Mouse (Mus musculus): ENCODE results near the gene Camk2g.

- TF ChIP-seq POLR2A (IDR thresholded peaks at IDR 0.05; ENCODE audit: insufficient read depth, low read length) (no peak), CTCF (IDR thresholded peaks at IDR 0.05; ENCODE audit: low read depth, low read length) (no peak), EP300 (IDR thresholded peaks at IDR 0.05; ENCODE audit: insufficient read depth, low read depth, low read length) (no peak)
Observed at GRCm38 (mm10) chr14:20809349-20809748, 15.5 kb upstream of the Camk2g start.
